Mouse (Mus musculus): Measurements from ENCODE around the gene C130074G19Rik.

The C130074G19Rik gene

DNA sequence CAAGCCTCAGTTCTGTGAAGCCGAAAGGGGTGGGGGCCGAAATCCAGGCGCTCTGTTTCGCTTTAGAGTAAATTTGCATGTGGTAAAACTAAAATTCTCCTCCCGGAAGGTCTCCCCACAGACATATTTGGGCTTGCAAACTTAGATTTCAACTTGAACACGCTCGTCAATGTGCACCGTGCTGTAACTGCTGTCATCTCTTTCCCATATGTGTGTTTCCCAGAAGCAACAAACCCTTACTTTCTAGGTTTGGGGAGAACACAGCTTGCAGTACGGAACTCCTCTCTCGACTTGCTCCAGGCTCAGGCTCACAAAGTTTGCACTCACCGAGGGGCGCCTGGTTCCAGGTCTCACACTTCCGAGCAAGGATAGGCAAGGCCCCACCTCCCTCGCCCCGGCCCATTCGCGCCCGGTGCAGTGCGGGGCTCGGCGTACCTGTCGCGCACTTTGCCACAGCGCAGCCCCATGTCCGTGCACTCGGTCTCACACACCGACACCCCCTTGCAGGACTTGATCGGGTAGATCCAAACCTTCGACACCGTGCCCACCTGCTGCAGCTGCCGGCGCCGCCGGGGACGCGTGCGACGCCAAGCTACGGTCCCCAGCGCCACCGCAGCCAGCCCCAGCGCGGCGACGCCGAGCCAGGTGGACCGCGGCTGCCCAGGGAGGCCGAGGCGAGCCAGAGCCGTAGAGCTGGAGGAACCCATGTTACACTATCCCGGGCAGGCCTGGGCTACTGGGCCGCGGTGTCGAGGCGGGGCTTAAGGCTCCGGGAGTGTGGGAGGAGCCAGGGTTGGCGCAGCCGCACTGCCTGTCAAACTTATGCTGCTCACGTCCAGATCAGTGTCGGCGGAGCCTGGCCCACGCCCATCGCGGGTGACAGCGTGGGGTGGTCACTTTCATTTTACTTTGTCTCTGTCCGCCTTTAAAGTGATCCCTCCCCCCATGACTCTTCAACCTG is 37.6 kb downstream of the C130074G19Rik start:
- in situ Hi-C loops (cut with MboI; ENCODE audit: low sequenced_read_pairs), result no loop called here

- in situ Hi-C loops (cut with MboI; ENCODE audit: low sequenced_read_pairs), result no loop called here
These were observed 38.5 kb downstream of the C130074G19Rik start for GRCm38 (mm10) chr1:184844326-184845066.

GRCm38 (mm10) chr1:184837649-184838048 is 45.4 kb downstream of the C130074G19Rik start:
- in situ Hi-C loops (cut with MboI; ENCODE audit: low sequenced_read_pairs), result no loop called here

GRCm38 (mm10) chr1:184836350-184836749 is 46.7 kb downstream of the C130074G19Rik start:
- in situ Hi-C loops (cut with MboI; ENCODE audit: low sequenced_read_pairs), result no loop called here

DNA sequence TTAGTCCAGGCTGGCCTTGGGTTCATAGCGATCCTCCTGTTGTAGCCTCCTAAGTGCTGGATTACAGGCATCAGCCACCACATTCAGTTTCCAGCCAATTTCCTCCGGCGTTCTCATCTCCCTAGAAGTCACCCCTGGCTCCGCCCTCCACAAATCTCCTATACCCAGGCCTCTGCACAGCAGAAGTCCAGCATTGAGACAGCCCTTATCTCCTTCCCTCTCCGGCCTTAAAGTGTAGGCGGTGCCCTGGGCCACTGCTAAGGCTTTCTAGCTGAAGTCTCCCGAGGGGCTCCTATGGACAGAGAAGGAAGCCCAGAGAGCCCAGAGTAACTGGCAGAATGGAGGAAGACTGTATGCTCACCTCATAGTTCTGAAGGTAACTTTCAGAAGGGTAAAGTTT is 49.5 kb downstream of the C130074G19Rik start:
- in situ Hi-C loops (cut with MboI; ENCODE audit: low sequenced_read_pairs), result no loop called here

DNA sequence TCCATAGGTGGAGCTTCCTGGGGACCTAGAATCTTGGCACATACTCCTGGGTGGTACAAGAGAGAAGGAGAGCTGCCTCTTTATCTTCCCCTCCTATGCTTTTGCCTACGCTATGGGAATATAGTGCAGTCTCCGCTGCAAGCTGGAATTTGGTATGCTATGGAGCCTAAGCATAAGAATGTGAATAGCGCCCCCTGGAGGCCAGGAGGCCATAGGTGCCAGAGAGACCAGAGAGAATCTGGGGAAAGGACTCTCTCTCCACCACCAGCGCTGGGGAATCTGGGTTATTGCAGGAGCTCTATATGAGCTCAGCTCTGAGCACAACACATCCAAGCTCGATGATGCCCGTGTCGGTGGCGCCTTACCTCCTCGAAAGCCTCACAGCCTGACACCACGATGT is 50.8 kb downstream of the C130074G19Rik start:
- in situ Hi-C loops (cut with MboI; ENCODE audit: low sequenced_read_pairs), result no loop called here

GRCm38 (mm10) chr1:184829897-184830296 is 53.1 kb downstream of the C130074G19Rik start:
- in situ Hi-C loops (cut with MboI; ENCODE audit: low sequenced_read_pairs), result no loop called here

GRCm38 (mm10) chr1:184827175-184827701 is 55.8 kb downstream of the C130074G19Rik start:
- in situ Hi-C loops (cut with MboI; ENCODE audit: low sequenced_read_pairs), result no loop called here

- in situ Hi-C loops (cut with MboI; ENCODE audit: low sequenced_read_pairs), result no loop called here
These were observed 57.9 kb downstream of the C130074G19Rik start for GRCm38 (mm10) chr1:184825093-184825492.

GRCm38 (mm10) chr1:184824439-184824851 is 58.6 kb downstream of the C130074G19Rik start:
- in situ Hi-C loops (cut with MboI; ENCODE audit: low sequenced_read_pairs), result no loop called here

DNA sequence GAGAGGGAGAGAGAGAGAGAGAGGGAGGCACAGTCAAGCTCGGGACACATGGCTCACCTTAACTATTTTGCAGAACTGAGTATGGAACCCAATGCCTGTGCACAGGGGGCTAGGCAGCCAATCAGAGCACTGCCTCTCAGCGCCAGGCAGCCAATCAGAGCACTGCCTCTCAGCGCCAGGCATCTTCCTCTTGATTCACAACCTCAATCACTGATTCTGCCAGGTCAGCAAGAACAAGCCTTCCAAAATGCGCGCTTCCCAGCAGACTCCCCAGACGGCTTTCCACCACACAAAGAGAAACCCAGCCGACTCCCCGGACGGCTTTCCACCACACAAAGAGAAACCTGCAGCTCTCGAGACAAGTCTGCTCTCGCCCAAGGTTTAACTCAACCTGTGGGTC is 60.3 kb downstream of the C130074G19Rik start:
- in situ Hi-C loops (cut with MboI; ENCODE audit: low sequenced_read_pairs), result no loop called here

All from CH12F3 (cell line).